Mouse (Mus musculus) heart, postnatal 0 days (tissue): Measurements from ENCODE around the gene Tspan1.

Experiments
- CTCF ChIP-seq: IDR thresholded peaks from 2 replicates; pipeline ENCODE4 v1.5.1; 2016; ENCODE audit warnings: antibody characterized with exemption, control low read depth, low read depth
- EP300 ChIP-seq: IDR thresholded peaks from 2 replicates; pipeline ENCODE4 v1.6.1; 2016; ENCODE audit warnings: antibody characterized with exemption, low read depth

DNA sequence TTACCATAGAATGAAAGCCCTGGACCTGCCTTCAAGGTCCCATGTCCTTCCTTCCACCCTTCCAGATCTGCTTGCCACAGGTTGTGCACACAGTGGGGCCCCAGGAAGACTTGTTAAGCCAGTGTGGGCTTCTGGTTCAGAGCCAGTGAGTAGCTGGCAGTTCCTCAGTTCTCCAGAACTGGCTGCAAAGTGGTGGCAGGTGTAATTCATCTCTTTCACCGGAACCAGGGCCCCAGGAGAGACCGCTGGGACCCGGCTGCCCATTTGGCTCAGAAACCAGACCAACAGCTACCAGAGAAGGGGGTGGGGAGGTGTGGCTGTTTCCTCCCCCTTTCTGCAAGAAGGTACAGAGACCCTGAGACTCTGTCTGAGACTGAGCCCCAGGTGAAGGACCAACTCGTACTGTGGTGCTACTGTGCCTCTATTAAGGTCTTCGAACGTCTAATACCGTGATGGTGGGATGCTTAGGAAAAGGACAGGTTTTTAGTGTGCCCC lies 24.0 kb downstream of the Tspan1 start:
- TF ChIP-seq CTCF = no peak
- TF ChIP-seq EP300 = no peak
